Mouse (Mus musculus) embryonic facial prominence, embryonic 14.5 days (tissue): ENCODE measurements around the gene Nomo1. TPM values are rescaled to one million over a fixed set of nuclear protein-coding genes. Genes with fewer than 3 reads are reported as not detected.

Experiments
- ATAC-seq: fragments of 200-750 bp; cut with Nextera tagmentation; 2 replicates; pipeline ENCODE4 v1.8.0; 2017; ENCODE audit warnings: low read depth, moderate number of reproducible peaks, moderate TSS enrichment
- DNase-seq: peaks from one replicate; pipeline ENCODE4 v3.0.0-alpha.2; 2015; ENCODE audit warnings: low spot score
- H3K27ac ChIP-seq: fragments of 300-500 bp; sonication (generic); replicated peaks from 2 replicates; pipeline ENCODE4 v1.5.1; 2014; ENCODE audit warnings: low read depth, mild to moderate bottlenecking, low read length, moderate library complexity
- H3K27me3 ChIP-seq: fragments of 300-500 bp; sonication (generic); replicated peaks from 2 replicates; pipeline ENCODE4 v1.6.1; 2014; ENCODE audit warnings: low read length; ENCODE audit not compliant: control insufficient read depth, insufficient read depth
- H3K36me3 ChIP-seq: fragments of 300-500 bp; sonication (generic); 2 replicates; pipeline ENCODE4 v1.6.1; 2014; ENCODE audit warnings: low read length, mixed read lengths; ENCODE audit not compliant: control insufficient read depth, insufficient read depth
- H3K4me1 ChIP-seq: fragments of 300-500 bp; sonication (generic); 2 replicates; pipeline ENCODE4 v1.6.1; 2014; ENCODE audit warnings: antibody characterized with exemption, low read length; ENCODE audit not compliant: control insufficient read depth, insufficient read depth
- H3K4me2 ChIP-seq: fragments of 300-500 bp; sonication (generic); 2 replicates; pipeline ENCODE4 v1.6.1; 2014; ENCODE audit warnings: low read depth, mild to moderate bottlenecking, low read length, moderate library complexity, mixed read lengths
- H3K4me3 ChIP-seq: fragments of 300-500 bp; sonication (generic); 2 replicates; pipeline ENCODE4 v1.5.1; 2014; ENCODE audit warnings: low read depth, mild to moderate bottlenecking, low read length
- H3K9ac ChIP-seq: fragments of 300-500 bp; sonication (generic); 2 replicates; pipeline ENCODE4 v1.6.1; 2014; ENCODE audit warnings: low read depth, mild to moderate bottlenecking, low read length, moderate library complexity, mixed read lengths
- H3K9me3 ChIP-seq: fragments of 300-500 bp; sonication (generic); 2 replicates; pipeline ENCODE4 v1.6.1; 2016; ENCODE audit warnings: low read length; ENCODE audit not compliant: control insufficient read depth
- WGBS: fragments of 180-500 bp; shearing (Covaris S2); extraction: QIAGEN DNeasy Blood & Tissue Kit; methylation state at CpG from one replicate; pipeline ENCODE4 v1.1.7; 2014; 5-methylcytosine and 5-hydroxymethylcytosine counted together
- polyA plus RNA-seq: library from polyadenylated mRNA; unstranded; fragments of >200 nt; fragmentation: Nextera tagmentation; extraction: Ambion mirVana; gene quantifications from 2 replicates; pipeline ENCODE4 v1.2.1, GENCODE M21; 2014

The Nomo1 gene
- 25.7 and 27.8 TPM in 2 replicates for polyA plus RNA-seq

DNA sequence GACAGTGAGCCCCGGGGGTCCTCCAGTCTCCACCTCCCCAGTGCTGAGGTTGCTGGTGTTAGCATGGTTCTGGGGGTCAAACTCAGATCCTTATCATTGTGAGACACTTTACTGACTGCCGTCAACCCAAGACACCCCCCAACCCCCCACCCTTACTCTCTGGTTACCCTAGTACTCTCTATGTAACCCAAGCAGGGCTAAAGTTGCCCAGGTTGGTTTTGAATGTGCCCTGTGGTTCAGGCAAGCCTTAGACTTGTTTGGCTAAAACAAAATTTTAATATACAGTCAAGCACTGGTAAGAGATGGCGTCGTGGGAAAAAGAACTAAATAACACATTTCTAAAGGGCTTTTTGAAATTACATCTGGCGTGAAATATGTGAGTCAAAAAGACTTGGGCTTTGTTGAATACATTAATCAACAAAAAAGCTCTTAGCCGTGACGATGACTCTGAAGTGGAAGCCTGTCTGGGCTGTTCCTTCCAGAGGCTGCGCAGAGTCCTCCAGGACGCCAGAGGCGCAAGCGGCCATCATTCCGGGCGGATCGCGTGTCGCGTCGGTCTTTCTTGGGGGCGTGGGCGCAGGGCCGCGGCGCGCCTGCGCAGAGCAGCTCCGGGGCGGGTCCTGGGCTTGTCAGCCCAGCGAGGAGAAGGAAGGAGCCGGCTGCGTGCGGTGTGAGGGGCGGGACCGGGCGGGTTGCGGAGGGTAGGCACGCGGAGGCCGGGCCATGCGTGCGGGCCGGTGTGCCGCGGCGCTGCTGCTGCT lies at the start of gene Nomo1:
Nomo1 (plus strand) TSS at position 590 of the 761 bp plus-strand sequence.
- peak within 1 kb of the TSS; percentile 89 for H3K4me2 ChIP-seq
- H3K9me3 ChIP-seq, result no peaks in the 10 kb centered on the region
- DNase-seq (peak; percentile 96), ATAC-seq (peak; percentile 96)
- WGBS, result 14% methylated on average over 18 of the region's 44 CpGs
- peaks cover 9% of the 10 kb centered on the region for H3K4me1 ChIP-seq
- H3K27ac ChIP-seq, result no peak within 1 kb of the TSS
- H3K4me3 ChIP-seq, result peak within 1 kb of the TSS; percentile 94
- no peaks in the 10 kb centered on the region for H3K27me3 ChIP-seq
- H3K9ac ChIP-seq, result peak within 1 kb of the TSS; percentile 84
- no peaks in the 10 kb centered on the region for H3K36me3 ChIP-seq

DNA sequence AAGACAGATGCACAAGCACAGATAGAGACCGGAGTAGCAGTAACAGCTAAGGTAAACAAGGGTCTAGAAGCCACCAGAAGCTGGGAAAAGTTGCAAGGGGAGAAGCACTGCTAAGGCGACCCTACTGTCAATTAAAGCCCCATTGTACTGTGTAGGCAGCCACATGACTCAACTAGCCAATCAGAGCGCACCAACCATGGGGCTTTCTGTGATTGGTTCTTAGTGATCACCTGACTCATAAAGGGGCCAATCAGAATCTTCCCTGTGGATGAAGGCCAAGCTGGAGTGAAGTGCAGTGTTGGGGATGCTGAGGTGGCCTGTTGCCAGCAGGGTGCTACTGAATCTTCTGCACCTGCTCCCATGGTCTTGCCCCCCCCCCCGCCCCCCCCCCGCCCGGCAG lies 46.6 kb upstream of the Nomo1 start:
- Histone ChIP-seq H3K27me3 (no peaks in the 10 kb centered on the region), H3K36me3 (no peaks in the 10 kb centered on the region), H3K4me3 (no peak overlapping the region), H3K27ac (no peak overlapping the region), H3K9me3 (no peaks in the 10 kb centered on the region), H3K4me1 (no peaks in the 10 kb centered on the region), H3K9ac (no peak overlapping the region), H3K4me2 (no peak overlapping the region)
- no peak for DNase-seq
- ATAC-seq, result no peak
- WGBS, result 63% methylated on average over 5 of the region's 6 CpGs

DNA sequence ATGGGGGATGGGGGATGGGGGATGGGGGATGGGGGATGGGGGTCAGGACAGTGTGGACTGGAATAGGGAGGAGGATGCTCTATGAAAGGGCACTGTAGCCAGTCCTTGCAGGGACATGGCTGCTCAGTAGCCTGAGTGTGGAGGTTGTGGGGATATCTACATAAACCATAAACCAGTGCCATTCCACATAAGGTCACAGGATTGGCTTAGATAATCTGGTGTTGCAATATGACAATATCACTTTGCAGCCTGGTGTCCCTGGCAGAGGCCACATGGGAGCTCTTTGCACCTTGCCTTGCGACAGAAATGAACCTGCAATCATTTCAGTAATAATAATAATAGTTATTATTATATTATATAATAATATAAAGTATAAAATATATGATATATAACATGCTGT lies 45.2 kb upstream of the Nomo1 start:
- ATAC-seq, result no peak

DNA sequence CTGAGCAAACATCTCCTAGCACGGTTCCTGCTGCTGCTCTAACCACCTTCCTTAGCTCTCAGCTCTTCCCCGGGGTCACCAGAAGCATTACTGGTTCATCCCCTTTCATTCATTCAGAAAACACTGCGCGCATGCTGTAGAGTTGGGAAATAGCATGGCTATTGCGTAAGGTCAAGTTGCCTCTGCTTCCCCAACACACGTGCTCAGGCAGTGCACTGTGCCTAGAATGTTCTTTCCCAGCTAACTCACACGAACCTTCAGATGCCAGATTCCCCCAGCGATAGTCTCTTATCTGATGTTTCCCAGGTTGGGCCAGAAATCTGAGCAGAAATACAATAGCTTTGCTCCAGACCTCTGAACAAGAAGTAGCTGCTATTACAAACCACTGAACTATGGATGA lies 41.0 kb upstream of the Nomo1 start:
- WGBS, result 81% methylated on average over 8 of the region's 8 CpGs
- no peak overlapping the region for H3K27ac ChIP-seq
- no peaks in the 10 kb centered on the region for H3K27me3 ChIP-seq
- H3K4me1 ChIP-seq, result no peaks in the 10 kb centered on the region
- no peaks in the 10 kb centered on the region for H3K36me3 ChIP-seq
- H3K4me2 ChIP-seq, result no peak overlapping the region
- no peak overlapping the region for H3K4me3 ChIP-seq
- no peaks in the 10 kb centered on the region for H3K9me3 ChIP-seq
- H3K9ac ChIP-seq, result no peak overlapping the region
- DNase-seq, result no peak
- no peak for ATAC-seq

More for the DNA sequence above, 45.2 kb upstream of the Nomo1 start:
- 89% methylated on average over 1 of the region's 1 CpGs for WGBS
- Histone ChIP-seq H3K4me2 (no peak overlapping the region), H3K27me3 (no peaks in the 10 kb centered on the region), H3K4me1 (no peaks in the 10 kb centered on the region), H3K9me3 (no peaks in the 10 kb centered on the region), H3K27ac (no peak overlapping the region), H3K9ac (no peak overlapping the region), H3K4me3 (no peak overlapping the region), H3K36me3 (no peaks in the 10 kb centered on the region)
- no peak for DNase-seq

DNA sequence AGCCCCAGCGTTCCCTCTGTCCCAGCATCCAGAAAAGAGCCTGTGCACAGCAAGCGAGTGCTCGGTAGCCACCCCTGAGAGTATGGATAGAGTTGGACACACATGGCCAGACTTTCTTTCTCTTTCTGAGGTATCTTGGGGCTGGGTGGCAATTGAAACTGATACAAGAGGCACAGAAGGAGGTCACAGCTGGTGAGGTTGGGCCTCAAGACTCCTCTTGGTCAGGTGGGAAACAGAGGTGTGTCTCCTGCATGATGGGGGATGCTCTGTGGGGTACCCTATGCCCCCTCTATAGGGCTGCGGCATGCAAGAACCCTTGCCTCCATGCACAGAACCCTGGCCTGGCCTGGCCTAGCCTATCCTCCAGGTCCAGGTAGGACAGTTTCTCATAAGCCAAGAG lies 32.9 kb upstream of the Nomo1 start:
- no peak for ATAC-seq
- Histone ChIP-seq H3K27ac (no peak overlapping the region), H3K9me3 (no peaks in the 10 kb centered on the region), H3K4me1 (no peaks in the 10 kb centered on the region), H3K4me3 (no peak overlapping the region), H3K36me3 (no peaks in the 10 kb centered on the region), H3K9ac (no peak overlapping the region), H3K4me2 (no peak overlapping the region), H3K27me3 (no peaks in the 10 kb centered on the region)
- no peak for DNase-seq
- WGBS, result 92% methylated on average over 4 of the region's 4 CpGs

DNA sequence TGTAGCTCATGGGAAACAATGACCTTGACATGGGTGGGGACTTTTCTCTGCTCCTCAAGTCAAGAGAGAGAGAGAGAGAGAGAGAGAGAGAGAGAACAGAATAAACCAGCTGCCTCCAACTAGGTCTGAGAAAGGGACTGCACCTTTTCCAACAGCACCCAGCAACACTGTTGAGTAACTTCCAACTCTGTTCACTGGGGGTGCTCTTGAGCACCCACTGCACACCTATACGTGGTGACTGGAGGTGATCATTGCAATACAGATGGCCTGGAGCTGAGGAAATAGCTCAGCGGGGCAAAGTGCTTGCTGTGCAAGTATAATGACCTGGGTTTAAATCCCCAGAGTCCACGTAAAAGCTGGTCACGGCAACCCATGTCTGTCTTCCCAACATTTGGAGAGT lies 30.8 kb upstream of the Nomo1 start:
- Histone ChIP-seq H3K27ac (no peak overlapping the region), H3K4me3 (no peak overlapping the region), H3K27me3 (no peaks in the 10 kb centered on the region), H3K4me2 (no peak overlapping the region), H3K36me3 (no peaks in the 10 kb centered on the region), H3K4me1 (no peaks in the 10 kb centered on the region), H3K9ac (no peak overlapping the region), H3K9me3 (no peaks in the 10 kb centered on the region)
- WGBS, result 48% methylated on average over 4 of the region's 4 CpGs
- no peak for DNase-seq
- ATAC-seq, result no peak

DNA sequence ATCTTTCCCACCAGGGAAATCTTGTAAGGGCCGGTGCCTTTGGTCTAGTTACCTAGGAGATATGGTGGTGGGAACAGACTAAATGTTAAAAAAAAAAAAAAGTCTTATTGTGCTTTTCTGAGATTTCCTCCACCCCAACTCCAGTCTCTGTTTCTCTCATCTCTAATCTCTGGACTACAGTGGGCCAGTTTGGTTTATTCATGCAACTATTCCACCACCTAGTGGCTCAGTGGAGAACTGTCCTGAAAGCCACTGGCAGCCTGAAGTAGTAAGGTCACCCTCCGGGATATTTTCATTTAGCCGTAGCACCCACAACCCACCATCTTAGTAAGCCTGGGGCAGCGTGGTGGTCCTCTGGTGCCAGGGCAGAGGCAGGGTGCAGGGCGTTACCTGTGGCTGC lies 23.9 kb upstream of the Nomo1 start:
- H3K36me3 ChIP-seq, result no peaks in the 10 kb centered on the region
- peak; percentile 73 for DNase-seq
- no peak overlapping the region for H3K4me2 ChIP-seq

DNA sequence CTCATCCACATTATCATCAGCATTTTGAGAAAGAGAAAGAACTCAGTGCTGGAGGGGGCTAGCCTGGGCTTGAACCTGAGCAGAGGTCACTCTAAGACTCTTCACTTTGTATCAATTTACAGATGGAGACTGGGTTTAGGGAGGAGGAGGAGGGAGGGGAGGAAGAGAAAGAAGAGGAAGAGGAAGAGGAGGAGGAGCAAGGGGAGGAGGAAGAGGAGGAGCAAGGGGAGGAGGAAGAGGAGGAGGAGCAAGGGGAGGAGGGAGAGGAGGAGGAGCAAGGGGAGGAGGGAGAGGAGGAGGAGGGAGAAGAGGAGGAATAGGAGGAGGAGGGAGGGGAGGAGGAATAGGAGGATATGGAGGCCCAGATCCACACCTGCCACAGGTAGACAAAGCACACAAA lies 21.4 kb upstream of the Nomo1 start:
- ATAC-seq (no peak), DNase-seq (no peak)
- no peaks in the 10 kb centered on the region for H3K9me3 ChIP-seq
- no peak overlapping the region for H3K27ac ChIP-seq
- H3K4me3 ChIP-seq, result no peak overlapping the region
- H3K9ac ChIP-seq, result no peak overlapping the region
- no peak overlapping the region for H3K4me2 ChIP-seq
- no peaks in the 10 kb centered on the region for H3K36me3 ChIP-seq
- peaks cover 19% of the 10 kb centered on the region for H3K4me1 ChIP-seq
- no peaks in the 10 kb centered on the region for H3K27me3 ChIP-seq

More for the DNA sequence above, 23.9 kb upstream of the Nomo1 start:
- ATAC-seq, result peak; percentile 45
- no peak overlapping the region for H3K4me3 ChIP-seq
- H3K27ac ChIP-seq, result 0 out of 2 replicates have a peak overlapping the region, but pooled peaks have one; percentile 35
- H3K9ac ChIP-seq, result no peak overlapping the region
- H3K9me3 ChIP-seq, result no peaks in the 10 kb centered on the region
- H3K27me3 ChIP-seq, result no peaks in the 10 kb centered on the region
- H3K4me1 ChIP-seq, result peaks cover 19% of the 10 kb centered on the region
- WGBS, result 15% methylated on average over 5 of the region's 5 CpGs
